Mouse (Mus musculus) layer of hippocampus, adult 18-20 months (tissue): ENCODE measurements at regions not wholly inside any gene's neighbourhood (a gene's known extent, or its start where the extent isn't known, plus 50 kb on each side); places are given as distances from the start of the nearest gene placed in this dataset.
"Not testable (repeated sequence)": the region's sequence is repeated elsewhere in the genome, so short reads cannot be mapped to it uniquely, and the experiment has no call there.

ENCODE experiments used
- DNase-seq, 2 experiments: peaks; one replicate each; pipeline ENCODE4 v3.0.0; 2022; ENCODE audit warnings: low spot score in 2 of 2

DNA sequence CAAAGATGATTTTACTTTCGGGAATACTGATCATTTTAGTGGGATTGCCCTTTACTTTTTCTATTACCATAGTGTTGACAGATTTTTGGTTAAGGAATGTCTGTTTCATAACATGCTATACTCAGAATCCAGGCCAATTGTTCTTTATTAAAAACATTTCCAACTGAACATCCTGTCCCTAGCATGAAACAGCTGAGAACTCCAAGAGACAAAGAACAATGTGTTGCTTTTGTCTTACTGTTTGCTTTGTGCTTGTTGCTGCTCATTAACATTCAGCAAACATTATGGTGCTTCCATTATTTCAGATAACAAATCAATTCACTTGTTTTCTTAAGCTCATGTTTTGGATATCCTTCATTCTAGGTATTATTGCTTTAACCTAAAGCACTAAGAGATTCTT, 384.1 kb downstream of the Snca start:
- DNase-seq, result peak in 1 of 2 experiments; percentile 36

DNA sequence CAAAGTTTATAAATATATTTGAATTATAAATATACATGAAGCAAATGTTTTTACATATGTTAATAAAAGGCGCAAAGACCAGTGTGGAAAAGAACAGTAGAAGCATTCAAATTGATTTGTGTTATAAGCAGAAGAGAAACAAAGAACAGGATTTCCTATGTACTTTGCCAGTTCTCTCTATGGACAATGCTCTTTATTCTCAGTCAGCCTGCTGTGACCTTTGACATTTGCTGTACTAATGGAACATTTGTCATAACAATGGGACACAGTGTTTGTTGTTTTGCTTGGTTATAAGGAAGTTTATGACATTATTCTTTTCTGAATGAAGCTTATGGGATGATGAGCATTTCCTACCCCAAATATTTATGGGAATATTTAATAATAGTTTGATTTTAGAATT, 387.7 kb downstream of the Snca start:
- DNase-seq, result peak in 1 of 2 experiments; percentile 11

DNA sequence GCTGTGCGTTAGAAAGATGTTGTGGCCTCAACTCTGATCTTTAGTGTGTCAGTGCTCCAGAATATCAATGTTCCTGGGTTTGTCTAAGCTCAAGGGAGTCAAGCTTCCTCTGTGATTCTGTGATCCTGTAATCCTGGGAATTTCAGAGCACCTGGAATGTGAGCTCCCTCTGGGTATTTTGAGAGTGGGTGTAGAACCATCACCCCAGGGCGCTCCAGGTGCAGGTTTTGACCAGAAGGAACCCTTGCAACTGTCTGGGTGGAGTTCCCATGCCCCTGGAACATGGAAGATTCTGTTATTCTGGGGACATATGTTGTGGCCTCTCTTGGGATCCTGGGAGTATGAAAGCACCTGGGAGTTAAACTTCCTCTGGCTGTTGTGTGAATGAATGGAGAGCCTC, 418.0 kb downstream of the Snca start:
- no peak for DNase-seq

DNA sequence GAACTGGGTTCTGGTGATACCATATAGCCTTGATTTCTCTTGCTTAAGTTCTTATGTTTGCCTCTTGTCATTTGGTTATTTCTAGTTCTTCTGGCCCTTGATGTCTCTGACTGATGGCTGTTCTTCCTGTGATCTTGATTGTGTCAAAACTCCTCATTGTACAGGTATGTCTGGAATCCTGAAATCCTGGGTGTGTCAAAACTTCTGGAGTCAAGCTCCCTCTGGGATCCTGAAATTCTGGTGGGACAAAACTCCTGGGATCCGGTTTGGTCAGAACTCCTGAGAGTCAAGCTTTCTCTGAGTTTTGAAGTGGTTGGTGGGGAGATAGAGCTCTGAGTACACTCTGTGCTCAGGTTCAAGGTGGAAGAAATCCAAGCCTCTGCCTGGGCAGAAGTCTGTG, 418.4 kb downstream of the Snca start:
- DNase-seq, result no peak

DNA sequence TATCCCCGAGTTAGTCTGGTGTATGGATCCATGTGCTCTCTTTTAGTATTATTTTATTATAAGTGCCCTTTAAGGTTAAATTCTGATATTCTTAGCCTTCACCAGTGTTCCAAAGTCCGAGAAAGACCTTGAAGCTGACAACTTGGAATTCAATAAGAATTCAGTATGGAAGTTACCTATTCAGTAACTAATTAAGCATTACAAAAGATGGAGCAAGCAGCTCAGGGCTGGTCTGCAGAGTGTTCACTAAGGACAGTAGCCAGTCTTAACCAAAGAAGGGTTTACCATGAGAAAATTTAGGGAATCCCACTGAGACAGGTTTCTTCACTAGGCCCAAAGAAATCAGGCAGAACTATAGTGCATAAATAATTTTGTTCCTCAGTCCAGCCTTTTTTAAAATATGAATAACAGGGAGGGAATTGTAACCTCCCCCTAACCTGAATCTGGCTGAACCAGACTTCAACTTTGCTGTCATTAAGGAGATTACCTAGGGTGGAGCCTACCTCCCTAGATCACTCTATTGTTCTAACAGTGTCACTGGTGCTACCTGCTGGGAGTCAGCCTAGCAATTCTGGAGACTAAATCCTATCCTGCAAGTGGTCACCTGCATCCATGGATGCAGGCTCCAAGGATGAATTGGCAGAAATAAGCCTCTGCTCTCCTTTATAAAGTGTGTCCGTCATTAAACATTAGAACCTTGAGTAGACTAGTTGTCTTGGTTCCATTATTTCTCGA, 419.4 kb downstream of the Snca start:
- no peak for DNase-seq

DNA sequence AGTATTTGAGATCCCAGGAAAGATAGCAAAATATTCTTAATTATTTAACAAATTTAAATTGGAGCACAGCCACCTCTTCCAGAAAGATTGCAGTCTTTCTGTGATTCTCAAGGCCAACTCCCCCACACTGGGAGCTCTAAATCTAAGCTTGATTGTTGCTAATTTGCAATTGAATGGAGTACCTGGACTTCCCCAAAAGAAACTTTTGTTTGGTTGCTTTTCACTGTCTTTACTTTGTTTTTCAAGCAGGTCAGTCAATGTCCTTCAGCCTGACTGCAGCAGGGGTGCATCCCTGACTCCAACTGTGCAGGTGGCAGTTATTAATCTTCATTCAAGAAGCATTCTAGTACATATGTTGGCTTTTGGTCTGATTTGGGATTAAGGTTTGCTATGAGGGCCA, 420.6 kb downstream of the Snca start:
- DNase-seq, result no peak

DNA sequence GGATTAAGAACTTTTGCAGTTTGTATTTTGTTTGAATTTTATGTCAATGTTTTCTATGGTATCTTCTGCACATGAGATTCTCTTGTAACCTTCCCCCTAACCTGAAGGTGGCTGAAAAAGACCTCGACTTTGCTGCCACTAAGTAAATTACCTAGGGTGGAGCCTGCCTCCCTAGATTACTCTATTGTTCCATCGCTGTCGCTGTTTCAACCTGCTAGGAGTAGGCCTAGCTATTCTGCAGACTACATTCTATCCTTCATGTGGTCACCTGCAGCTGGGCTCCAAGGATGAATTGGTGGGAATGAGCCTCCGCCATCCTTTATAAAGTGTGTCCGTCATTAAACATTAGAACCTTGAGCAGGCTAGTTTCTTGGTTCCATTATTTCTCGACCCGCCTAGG, 422.8 kb downstream of the Snca start:
- DNase-seq, result no peak

DNA sequence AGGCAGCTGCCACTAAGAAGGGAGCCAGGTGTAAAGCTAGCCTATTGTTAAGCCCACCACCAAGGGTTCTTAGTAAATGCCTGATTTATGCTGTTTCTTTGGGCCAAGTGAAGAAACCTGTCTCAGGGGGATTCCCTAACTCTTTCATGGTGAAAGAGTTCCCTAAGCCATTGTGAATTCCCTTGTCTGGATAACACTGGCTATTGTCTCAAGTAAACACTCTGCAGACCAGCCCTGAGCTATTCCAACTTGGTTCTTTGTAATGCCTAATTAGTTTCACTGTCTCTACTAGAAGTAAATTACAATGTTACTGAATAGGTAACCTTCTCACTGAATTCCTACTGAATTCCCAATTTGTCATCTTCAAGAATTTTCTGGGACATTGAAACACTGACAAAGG, 465.7 kb downstream of the Snca start:
- not testable (repeated sequence) for DNase-seq

DNA sequence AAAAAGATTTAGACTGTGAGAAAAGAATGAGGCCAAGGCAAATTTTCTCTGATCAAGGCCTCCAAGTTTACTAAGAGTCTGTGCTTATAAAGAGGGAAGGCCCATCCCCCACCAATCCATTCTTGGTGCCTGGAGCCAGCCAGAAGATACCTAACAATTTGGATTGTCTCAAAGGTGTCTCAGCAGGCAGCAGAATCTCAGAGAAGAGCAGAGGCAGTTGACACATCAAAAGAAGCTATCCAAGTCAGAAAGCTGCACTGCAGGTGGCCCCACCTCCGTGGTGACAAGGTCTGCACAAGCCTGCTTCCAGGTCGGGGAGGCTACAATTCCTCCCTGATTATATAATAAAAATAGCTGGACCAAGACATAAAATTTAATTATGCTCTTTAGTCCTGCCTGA, 484.2 kb downstream of the Snca start:
- DNase-seq, result no peak
